Mouse (Mus musculus): ENCODE measurements at regions not wholly inside any gene's neighbourhood (a gene's known extent, or its start where the extent isn't known, plus 50 kb on each side); places are given as distances from the start of the nearest gene placed in this dataset.

GRCm38 (mm10) chrX:68954687-68955086, 61.8 kb upstream of the Gm6812 start:
- DNase-seq, result peak in 1 of 2 experiments; percentile 30

GRCm38 (mm10) chrX:68953298-68953697, 60.4 kb upstream of the Gm6812 start:
- DNase-seq, result peak; percentile 10 to 41

GRCm38 (mm10) chrX:68950730-68951129, 57.9 kb upstream of the Gm6812 start:
- no peak for DNase-seq

- no peak for DNase-seq
Observed at GRCm38 (mm10) chrX:68945741-68946140, 52.9 kb upstream of the Gm6812 start.
